Mouse (Mus musculus): ENCODE results near the gene Prkaca.

GRCm38 (mm10) chr8:84027449-84027848 is 54.7 kb downstream of the Prkaca start:
- TF ChIP-seq CTCF (IDR thresholded peaks at IDR 0.05; ENCODE audit: extremely low read depth, insufficient read depth, low read length) (no peak), POLR2A (IDR thresholded peaks at IDR 0.05; ENCODE audit: extremely low read depth, insufficient read depth, low read length) (no peak)
